Mouse (Mus musculus) adrenal gland, adult 2 months (tissue): ENCODE measurements around the gene Actb. TPM values are rescaled to one million over a fixed set of nuclear protein-coding genes. Genes with fewer than 3 reads are reported as not detected.

ENCODE experiments used
- DNase-seq: peaks from one replicate; pipeline ENCODE4 v3.0.0; 2021
- polyA plus RNA-seq: library from polyadenylated mRNA; depleted of rRNA; stranded (reverse); fragments of >200 nt; gene quantifications from 2 replicates; pipeline ENCODE4 v1.2.3, GENCODE M21; 2012
- total RNA-seq, 2 experiments: library from RNA; stranded (reverse); gene quantifications; 2 replicates each; pipeline ENCODE4 v1.2.3; 2021

Actb gene
- total and polyA plus RNA-seq, 3 experiments, result 3,681 to 4,221 (median 3,786) TPM

- DNase-seq, result no peak
Observed at GRCm38 (mm10) chr5:142922251-142922650, 15.7 kb upstream of the Actb start.

GRCm38 (mm10) chr5:142921074-142921459, 14.5 kb upstream of the Actb start:
- no peak for DNase-seq

GRCm38 (mm10) chr5:142920311-142921073, 13.9 kb upstream of the Actb start:
- DNase-seq, result peak; percentile 90

- no peak for DNase-seq
Observed at GRCm38 (mm10) chr5:142917402-142917801, 10.8 kb upstream of the Actb start.

- DNase-seq, result no peak
Observed at GRCm38 (mm10) chr5:142916593-142916992, 10.0 kb upstream of the Actb start.

- DNase-seq, result no peak
Observed at GRCm38 (mm10) chr5:142915231-142915630, 8.7 kb upstream of the Actb start.

GRCm38 (mm10) chr5:142912739-142913138, 6.2 kb upstream of the Actb start:
- no peak for DNase-seq

GRCm38 (mm10) chr5:142912320-142912719, 5.8 kb upstream of the Actb start:
- no peak for DNase-seq

- no peak for DNase-seq
Observed at GRCm38 (mm10) chr5:142911629-142912028, 5.1 kb upstream of the Actb start.

GRCm38 (mm10) chr5:142909576-142910278, 3.2 kb upstream of the Actb start:
- peak; percentile 76 for DNase-seq

GRCm38 (mm10) chr5:142908941-142909575, 2.5 kb upstream of the Actb start:
- DNase-seq, result peak; percentile 51

- peak; percentile 93 for DNase-seq
Observed at GRCm38 (mm10) chr5:142907803-142908559, 1.4 kb upstream of the Actb start.

- DNase-seq, result peak; percentile 69
Observed at GRCm38 (mm10) chr5:142907048-142907802, 671 bp upstream of the Actb start.

- peak; percentile 100 for DNase-seq
Observed at GRCm38 (mm10) chr5:142905725-142906531, 626 bp downstream of the Actb start.

GRCm38 (mm10) chr5:142905038-142905695, 1.4 kb downstream of the Actb start:
- peak; percentile 46 for DNase-seq

GRCm38 (mm10) chr5:142904208-142905037, 2.1 kb downstream of the Actb start:
- peak; percentile 39 for DNase-seq

GRCm38 (mm10) chr5:142903470-142904207, 2.9 kb downstream of the Actb start:
- no peak for DNase-seq
